Mouse (Mus musculus) yolk sac, embryonic 10.5 days (tissue): ENCODE data around the gene Fpr1.
A peak's percentile ranks its signal among the peaks of the same experiment; 100 is the strongest.
"Not testable (repeated sequence)": the region's sequence is repeated elsewhere in the genome, so short reads cannot be mapped to it uniquely, and the experiment has no call there.

Experiments
- DNase-seq: peaks from one replicate; pipeline ENCODE4 v3.0.0-alpha.2; 2017; ENCODE audit warnings: low spot score

Gene Fpr1

GRCm38 (mm10) chr17:17883840-17884239 is at the start of gene Fpr1:
Gene Fpr1 (minus strand): TSS chr17:17883940.
- DNase-seq: no peak

- DNase-seq: no peak
These were observed 34.0 kb upstream of the Fpr1 start for GRCm38 (mm10) chr17:17917782-17918181.

GRCm38 (mm10) chr17:17917376-17917775 is 33.6 kb upstream of the Fpr1 start:
- no peak for DNase-seq

GRCm38 (mm10) chr17:17912618-17913017 is 28.9 kb upstream of the Fpr1 start:
- DNase-seq: not testable (repeated sequence)

- peak; percentile 68 for DNase-seq
These were observed 26.1 kb upstream of the Fpr1 start for GRCm38 (mm10) chr17:17909636-17910421.

GRCm38 (mm10) chr17:17900768-17901167 is 17.0 kb upstream of the Fpr1 start:
- DNase-seq: no peak

GRCm38 (mm10) chr17:17899268-17899667 is 15.5 kb upstream of the Fpr1 start:
- no peak for DNase-seq

- DNase-seq: peak; percentile 9
These were observed 12.3 kb upstream of the Fpr1 start for GRCm38 (mm10) chr17:17896039-17896438.

GRCm38 (mm10) chr17:17889732-17890425 is 6.1 kb upstream of the Fpr1 start:
- no peak for DNase-seq

GRCm38 (mm10) chr17:17887774-17888248 is 4.1 kb upstream of the Fpr1 start, which contains the start of the genes Fpr2 and Fpr3:
Gene Fpr2 (plus strand): TSS chr17:17887824.
Gene Fpr3 (plus strand): TSS chr17:17887852.
- DNase-seq: no peak

GRCm38 (mm10) chr17:17882672-17883071 is 1.1 kb downstream of the Fpr1 start:
- DNase-seq: no peak

GRCm38 (mm10) chr17:17879347-17879746 is 4.4 kb downstream of the Fpr1 start:
- DNase-seq: no peak

GRCm38 (mm10) chr17:17871697-17872096 is 12.0 kb downstream of the Fpr1 start:
- no peak for DNase-seq

GRCm38 (mm10) chr17:17870892-17871550 is 12.7 kb downstream of the Fpr1 start:
- DNase-seq: no peak

GRCm38 (mm10) chr17:17866801-17867469 is 16.8 kb downstream of the Fpr1 start:
- no peak for DNase-seq

- DNase-seq: no peak
These were observed 18.6 kb downstream of the Fpr1 start for GRCm38 (mm10) chr17:17865168-17865567.

GRCm38 (mm10) chr17:17862360-17862759 is 21.4 kb downstream of the Fpr1 start:
- no peak for DNase-seq

GRCm38 (mm10) chr17:17860110-17860509 is 23.6 kb downstream of the Fpr1 start:
- DNase-seq: no peak

- DNase-seq: no peak
These were observed 26.3 kb downstream of the Fpr1 start for GRCm38 (mm10) chr17:17857446-17857845.

- DNase-seq: no peak
These were observed 27.1 kb downstream of the Fpr1 start for GRCm38 (mm10) chr17:17856612-17857011.

GRCm38 (mm10) chr17:17855064-17855838 is 28.5 kb downstream of the Fpr1 start, which contains the start of gene Has1:
Gene Has1 (minus strand): TSS chr17:17855205.
- no peak for DNase-seq
